Mouse (Mus musculus): ENCODE data around the gene Aff1.

DNA sequence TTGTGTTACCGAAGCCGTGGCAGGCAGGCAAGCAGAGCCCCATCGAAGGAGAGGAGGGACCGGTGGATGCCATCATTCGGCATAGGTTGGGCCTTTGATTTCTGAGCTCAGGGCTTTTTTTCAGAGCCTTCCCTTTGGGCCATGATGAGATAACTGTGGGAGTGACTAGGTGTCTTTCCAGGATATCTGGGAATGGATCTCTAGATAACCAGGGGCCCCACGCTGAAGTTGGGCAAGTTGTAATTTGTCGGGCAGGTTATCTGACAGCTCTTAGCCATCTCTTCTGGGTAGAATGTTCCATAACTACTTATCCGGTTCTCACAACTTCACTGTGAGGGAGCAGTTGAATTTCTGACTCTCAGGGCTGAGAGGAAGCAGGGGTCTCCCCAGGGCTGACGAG, 77.5 kb downstream of the Aff1 start:
- TF ChIP-seq FLI1 (IDR thresholded peaks at IDR 0.05; ENCODE audit: low read length) (no peak), GATA1 (IDR thresholded peaks at IDR 0.05; ENCODE audit: borderline replicate concordance, low read length) (no peak)

Data from megakaryocyte, embryonic 14.5 days (primary cell).